Mouse (Mus musculus): ENCODE results near the gene Rragc.

DNA sequence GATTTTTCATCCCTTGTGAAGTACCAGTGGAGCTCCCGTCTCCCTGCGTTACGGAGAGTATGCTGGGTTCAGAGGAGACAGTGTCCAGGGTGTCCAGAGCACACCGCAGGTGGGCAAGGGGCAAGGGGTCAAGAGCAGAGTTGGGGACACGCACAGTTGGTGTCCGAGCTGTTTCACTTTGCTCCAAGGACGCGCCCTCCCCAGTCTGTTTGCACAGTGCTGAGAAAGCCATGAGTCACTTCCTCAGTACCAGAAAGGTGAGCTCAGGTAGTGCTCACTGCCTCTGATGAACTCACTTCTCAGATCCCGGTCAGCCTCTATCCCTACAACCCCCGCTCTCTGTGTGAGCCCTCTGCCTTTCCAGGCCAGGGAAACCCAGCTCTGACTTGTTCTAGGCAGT, 32.4 kb downstream of the Rragc start:
- no peak for TF ChIP-seq CTCF (conservative IDR thresholded peaks at IDR 0.05; ENCODE audit: low read length)
- TF ChIP-seq POU5F1 (IDR thresholded peaks at IDR 0.05; ENCODE audit: borderline replicate concordance, low read length) = no peak
- no peak for TF ChIP-seq NANOG (IDR thresholded peaks at IDR 0.05; ENCODE audit: borderline replicate concordance, low read length)

All from E14TG2a.4 (cell line).